Mouse (Mus musculus): ENCODE results near the gene Slc43a2.

DNA sequence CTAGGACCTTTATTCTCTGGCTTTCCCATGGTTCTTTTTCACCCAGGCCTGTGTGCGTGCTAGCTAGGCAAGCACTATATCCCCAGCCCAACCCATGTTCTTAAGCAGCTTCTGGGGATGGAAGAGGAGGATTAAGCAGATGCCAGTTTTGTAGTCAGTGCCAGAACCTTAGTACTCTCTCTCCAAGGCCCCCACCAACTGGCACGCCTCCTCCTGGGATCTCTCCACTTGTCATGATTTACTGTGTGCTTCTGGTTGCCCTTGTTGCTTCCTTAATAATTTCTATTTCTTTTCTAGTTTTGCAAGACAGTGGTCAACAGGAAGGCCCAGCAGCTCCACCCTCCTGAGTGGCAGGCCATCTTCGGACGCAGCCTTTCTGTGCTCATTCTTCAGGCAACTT lies 94.3 kb downstream of the Slc43a2 start:
- TF ChIP-seq CTCF (IDR thresholded peaks at IDR 0.05; ENCODE audit: low read depth, low read length) (no peak), TAL1 (conservative IDR thresholded peaks at IDR 0.05; ENCODE audit: low read depth, low read length) (no peak), POLR2AphosphoS5 (IDR thresholded peaks at IDR 0.05; ENCODE audit: insufficient replicate concordance, low read depth, low read length) (no peak), GATA1 (IDR thresholded peaks at IDR 0.05; ENCODE audit: borderline replicate concordance, low read length) (no peak), GATA2 (IDR thresholded peaks at IDR 0.05; ENCODE audit: borderline replicate concordance, low read depth, low read length) (no peak)

All from G1E (cell line).